Mouse (Mus musculus) neural tube, embryonic 12.5 days (tissue): ENCODE measurements around the gene Fgfr2. TPM values are rescaled to one million over a fixed set of nuclear protein-coding genes. Genes with fewer than 3 reads are reported as not detected.

Experiments used
- ATAC-seq: fragments of 200-750 bp; cut with Nextera tagmentation; 2 replicates; pipeline ENCODE4 v1.8.0; 2017; ENCODE audit warnings: low read depth, mild to moderate bottlenecking, moderate TSS enrichment, moderate library complexity; ENCODE audit not compliant: low FRiP score
- H3K27ac ChIP-seq: fragments of 300-500 bp; sonication (generic); 2 replicates; pipeline ENCODE4 v1.5.1; 2016
- H3K27me3 ChIP-seq: fragments of 300-500 bp; sonication (generic); replicated peaks from 2 replicates; pipeline ENCODE4 v1.6.1; 2016; ENCODE audit warnings: mild to moderate bottlenecking
- H3K36me3 ChIP-seq: fragments of 300-500 bp; sonication (generic); 2 replicates; pipeline ENCODE4 v1.6.1; 2016; ENCODE audit warnings: mild to moderate bottlenecking
- H3K4me1 ChIP-seq: fragments of 300-500 bp; sonication (generic); 2 replicates; pipeline ENCODE4 v1.6.1; 2016
- H3K4me2 ChIP-seq: fragments of 300-500 bp; sonication (generic); replicated peaks from 2 replicates; pipeline ENCODE4 v1.6.1; 2016; ENCODE audit warnings: mild to moderate bottlenecking
- H3K4me3 ChIP-seq: fragments of 300-500 bp; sonication (generic); 2 replicates; pipeline ENCODE4 v1.5.1; 2016
- H3K9ac ChIP-seq: fragments of 300-500 bp; sonication (generic); 2 replicates; pipeline ENCODE4 v1.6.1; 2016; ENCODE audit warnings: mild to moderate bottlenecking
- H3K9me3 ChIP-seq: fragments of 300-500 bp; sonication (generic); 2 replicates; pipeline ENCODE4 v1.6.1; 2016; ENCODE audit warnings: mild to moderate bottlenecking
- whole genome bisulfite sequencing: fragments of 180-500 bp; shearing (Covaris S2); methylation state at CpG from one replicate; pipeline ENCODE4 v1.1.7; 2016; 5-methylcytosine and 5-hydroxymethylcytosine counted together
- polyA plus RNA-seq: library from polyadenylated mRNA; unstranded; fragments of >200 nt; fragmentation: Nextera tagmentation; extraction: Ambion mirVana; gene quantifications from 2 replicates; pipeline ENCODE4 v1.2.1, GENCODE M21; 2016

Fgfr2 gene
- polyA plus RNA-seq, 1 experiment from 2014 or later: 65.0 TPM

- no peak overlapping the region for H3K27ac ChIP-seq
- no peaks in the 10 kb centered on the region for H3K9me3 ChIP-seq
- 82% methylated on average over 2 of the region's 2 CpGs for WGBS
- ATAC-seq: no peak
- no peaks in the 10 kb centered on the region for H3K4me1 ChIP-seq
- peaks cover 76% of the 10 kb centered on the region for H3K36me3 ChIP-seq
- no peaks in the 10 kb centered on the region for H3K27me3 ChIP-seq
- no peak overlapping the region for H3K9ac ChIP-seq
- H3K4me3 ChIP-seq: no peak overlapping the region
- no peak overlapping the region for H3K4me2 ChIP-seq
Measured at GRCm38 (mm10) chr7:132882343-132882742, 240.8 kb downstream of the Fgfr2 start.

GRCm38 (mm10) chr7:132880276-132880675 is 242.9 kb downstream of the Fgfr2 start:
- Histone ChIP-seq H3K4me2 (no peak overlapping the region), H3K9me3 (no peaks in the 10 kb centered on the region), H3K9ac (no peak overlapping the region), H3K27me3 (no peaks in the 10 kb centered on the region), H3K27ac (no peak overlapping the region), H3K4me1 (no peaks in the 10 kb centered on the region), H3K4me3 (no peak overlapping the region), H3K36me3 (peaks cover 92% of the 10 kb centered on the region)
- 90% methylated on average over 1 of the region's 1 CpGs for WGBS
- no peak for ATAC-seq

GRCm38 (mm10) chr7:132875391-132876086 is 247.6 kb downstream of the Fgfr2 start:
- Histone ChIP-seq H3K36me3 (peaks cover 86% of the 10 kb centered on the region), H3K9me3 (no peaks in the 10 kb centered on the region), H3K27ac (no peak overlapping the region), H3K4me3 (no peak overlapping the region), H3K9ac (no peak overlapping the region), H3K4me1 (no peaks in the 10 kb centered on the region), H3K27me3 (no peaks in the 10 kb centered on the region), H3K4me2 (no peak overlapping the region)
- ATAC-seq: no peak
- 88% methylated on average over 2 of the region's 2 CpGs for WGBS

- H3K4me3 ChIP-seq: no peak overlapping the region
- H3K27me3 ChIP-seq: no peaks in the 10 kb centered on the region
- H3K4me1 ChIP-seq: no peaks in the 10 kb centered on the region
- no peaks in the 10 kb centered on the region for H3K9me3 ChIP-seq
- H3K9ac ChIP-seq: no peak overlapping the region
- 88% methylated on average over 2 of the region's 2 CpGs for WGBS
- H3K4me2 ChIP-seq: no peak overlapping the region
- no peak overlapping the region for H3K27ac ChIP-seq
- peaks cover 76% of the 10 kb centered on the region for H3K36me3 ChIP-seq
- ATAC-seq: no peak
Measured at GRCm38 (mm10) chr7:132873043-132873442, 250.1 kb downstream of the Fgfr2 start.

DNA sequence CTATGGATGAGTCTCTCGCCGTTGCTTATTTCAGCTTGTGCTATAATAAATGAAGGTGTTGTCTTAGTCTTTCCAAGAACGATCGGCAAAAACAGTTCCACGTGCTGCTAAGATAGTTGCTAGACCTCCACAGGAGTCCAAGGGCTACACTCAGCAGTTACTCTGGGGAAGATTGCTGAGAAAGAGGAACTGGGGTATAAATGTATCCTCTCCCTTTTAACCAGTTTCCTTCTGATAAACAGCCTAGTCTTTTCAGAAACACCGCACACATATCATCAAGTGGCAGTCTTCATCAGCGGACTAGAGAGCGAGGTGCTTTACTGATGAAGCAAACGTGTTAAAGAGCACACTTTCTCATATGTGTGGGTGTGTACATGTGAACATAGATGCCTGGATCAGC is 256.8 kb downstream of the Fgfr2 start:
- ATAC-seq: no peak
- H3K9ac ChIP-seq: no peak overlapping the region
- no peak overlapping the region for H3K4me3 ChIP-seq
- H3K9me3 ChIP-seq: no peaks in the 10 kb centered on the region
- peaks cover 31% of the 10 kb centered on the region for H3K36me3 ChIP-seq
- H3K4me2 ChIP-seq: no peak overlapping the region
- H3K4me1 ChIP-seq: 0 out of 2 replicates have a peak, but pooled peaks cover 9% of the 10 kb centered on the region
- no peaks in the 10 kb centered on the region for H3K27me3 ChIP-seq
- no peak overlapping the region for H3K27ac ChIP-seq
- WGBS: 93% methylated on average over 9 of the region's 9 CpGs

GRCm38 (mm10) chr7:132859042-132859958 is 263.9 kb downstream of the Fgfr2 start, which contains the start of gene Abraxas2:
Gene Abraxas2 (plus strand): TSS chr7:132859225.
- Histone ChIP-seq H3K4me2 (peak within 1 kb of the TSS; percentile 70), H3K4me1 (peaks cover 9% of the 10 kb centered on the region), H3K9ac (peak within 1 kb of the TSS; percentile 78), H3K27me3 (no peaks in the 10 kb centered on the region), H3K27ac (no peak within 1 kb of the TSS), H3K9me3 (no peaks in the 10 kb centered on the region), H3K36me3 (no peaks in the 10 kb centered on the region), H3K4me3 (peak within 1 kb of the TSS; percentile 89)
- peak; percentile 87 for ATAC-seq
- WGBS: 1% methylated on average over 53 of the region's 53 CpGs

DNA sequence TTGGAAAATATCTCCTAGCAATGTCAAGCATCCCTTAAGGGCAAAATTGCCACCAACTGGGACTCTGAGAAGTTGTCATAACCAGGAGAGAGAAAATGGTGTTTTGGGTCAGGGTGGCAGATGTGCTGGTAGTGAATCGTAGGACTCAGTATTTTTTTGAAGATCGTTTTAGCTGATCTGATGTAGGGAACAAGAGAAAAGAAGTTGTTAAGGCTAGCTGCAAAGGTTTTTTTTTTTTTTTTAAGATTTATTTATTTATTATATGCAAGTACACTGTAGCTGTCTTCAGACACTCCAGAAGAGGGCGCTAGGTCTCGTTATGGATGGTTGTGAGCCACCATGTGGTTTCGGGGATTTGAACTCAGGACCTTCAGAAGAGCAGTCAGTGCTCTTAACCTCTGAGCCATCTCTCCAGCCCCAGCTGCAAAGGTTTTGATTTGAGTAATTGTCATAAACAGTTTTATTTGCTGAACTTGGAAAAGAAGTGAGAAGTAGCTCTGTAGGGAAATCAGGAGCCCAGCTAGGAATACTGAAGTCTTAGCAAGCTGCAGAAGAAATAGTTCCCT is 265.0 kb downstream of the Fgfr2 start:
- Histone ChIP-seq H3K36me3 (no peaks in the 10 kb centered on the region), H3K27ac (no peak overlapping the region), H3K4me3 (no peak overlapping the region), H3K27me3 (no peaks in the 10 kb centered on the region), H3K4me1 (peaks cover 9% of the 10 kb centered on the region), H3K4me2 (no peak overlapping the region), H3K9ac (no peak overlapping the region), H3K9me3 (no peaks in the 10 kb centered on the region)
- 72% methylated on average over 5 of the region's 5 CpGs for WGBS
- no peak for ATAC-seq

DNA sequence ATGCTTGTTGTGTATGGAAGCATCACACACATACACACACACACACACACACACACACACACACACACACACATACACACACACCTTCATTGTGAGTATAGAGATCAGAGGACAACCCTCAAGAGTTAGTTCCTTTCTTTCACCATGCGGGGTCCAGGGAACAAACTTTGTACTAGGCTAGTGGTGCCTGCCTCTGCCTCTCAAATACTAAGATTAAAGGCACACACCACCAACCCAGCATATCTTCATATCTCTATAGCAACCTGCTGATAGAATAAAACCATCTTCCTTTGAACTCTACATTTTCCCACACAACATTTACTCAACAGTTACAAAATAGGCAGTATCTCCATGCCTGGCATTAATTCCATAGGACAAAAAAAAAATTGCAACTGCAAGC is 267.1 kb downstream of the Fgfr2 start:
- no peak overlapping the region for H3K4me2 ChIP-seq
- WGBS: 88% methylated on average over 1 of the region's 1 CpGs
- no peak overlapping the region for H3K4me3 ChIP-seq
- ATAC-seq: no peak
- H3K9me3 ChIP-seq: no peaks in the 10 kb centered on the region
- H3K27ac ChIP-seq: no peak overlapping the region
- H3K36me3 ChIP-seq: no peaks in the 10 kb centered on the region
- H3K9ac ChIP-seq: no peak overlapping the region
- H3K4me1 ChIP-seq: peaks cover 12% of the 10 kb centered on the region
- no peaks in the 10 kb centered on the region for H3K27me3 ChIP-seq

DNA sequence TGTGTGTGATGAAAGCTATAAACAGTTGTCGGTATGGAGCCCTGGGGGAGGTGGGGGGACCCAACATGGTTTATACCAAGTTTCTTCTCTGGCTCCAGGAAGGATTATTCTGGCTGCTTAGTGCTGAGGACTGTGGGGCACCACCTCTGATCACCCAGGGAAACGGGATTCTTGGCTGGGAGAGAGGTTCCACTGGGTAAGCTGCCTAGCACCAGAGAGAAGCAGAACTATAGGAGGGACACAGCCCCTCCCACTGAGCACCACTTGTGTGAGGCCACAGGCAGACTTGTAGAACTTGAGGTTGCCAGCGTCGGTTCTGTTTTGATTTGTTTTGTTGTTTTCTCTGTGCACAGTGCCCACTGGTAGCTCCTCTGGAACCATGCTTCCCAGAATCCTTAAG is 269.2 kb downstream of the Fgfr2 start:
- no peak overlapping the region for H3K4me3 ChIP-seq
- H3K27ac ChIP-seq: no peak overlapping the region
- no peak overlapping the region for H3K9ac ChIP-seq
- 76% methylated on average over 4 of the region's 4 CpGs for WGBS
- no peaks in the 10 kb centered on the region for H3K9me3 ChIP-seq
- peaks cover 11% of the 10 kb centered on the region for H3K36me3 ChIP-seq
- no peak for ATAC-seq
- no peak overlapping the region for H3K4me2 ChIP-seq
- 0 out of 2 replicates have a peak, but pooled peaks cover 3% of the 10 kb centered on the region for H3K4me1 ChIP-seq
- no peaks in the 10 kb centered on the region for H3K27me3 ChIP-seq

- no peak for ATAC-seq
- 84% methylated on average over 6 of the region's 6 CpGs for WGBS
- Histone ChIP-seq H3K4me2 (no peak overlapping the region), H3K4me1 (0 out of 2 replicates have a peak, but pooled peaks cover 3% of the 10 kb centered on the region), H3K27me3 (no peaks in the 10 kb centered on the region), H3K4me3 (no peak overlapping the region), H3K27ac (no peak overlapping the region), H3K9ac (no peak overlapping the region), H3K9me3 (no peaks in the 10 kb centered on the region), H3K36me3 (peaks cover 17% of the 10 kb centered on the region)
Measured at GRCm38 (mm10) chr7:132853361-132853760, 269.8 kb downstream of the Fgfr2 start.

DNA sequence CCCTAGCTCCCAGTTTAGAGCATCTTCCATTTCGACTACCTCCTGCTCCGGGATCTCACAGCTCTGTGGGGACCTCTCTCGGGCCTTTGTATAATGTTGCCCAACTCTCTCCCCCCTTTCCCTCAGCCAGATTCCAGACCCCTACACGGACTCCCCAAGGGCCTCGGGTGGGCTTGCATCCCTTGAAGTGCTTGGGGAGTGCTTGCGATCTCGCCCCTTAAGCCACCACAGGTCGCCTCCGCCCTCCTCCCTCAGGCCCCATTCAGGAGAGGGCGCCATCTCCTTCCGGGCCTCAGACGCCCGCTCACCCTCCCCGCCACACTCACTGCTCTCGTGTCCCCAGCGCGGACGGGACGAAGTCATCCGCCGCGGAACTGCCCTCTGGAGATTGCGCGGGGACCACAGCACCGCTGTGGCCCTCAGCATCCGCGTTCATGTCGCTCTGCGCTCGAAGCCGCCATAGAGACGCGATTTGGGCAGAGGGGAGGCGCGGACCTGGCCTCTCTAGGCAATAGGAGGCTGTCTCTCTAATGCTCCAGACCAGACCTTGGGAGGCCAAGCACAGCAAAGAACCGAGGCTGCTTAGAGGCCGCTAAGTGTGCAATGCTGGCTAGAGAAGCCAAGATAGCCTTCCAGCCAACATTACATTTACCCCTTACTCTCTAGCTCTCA is 270.8 kb downstream of the Fgfr2 start, which contains the start of gene Eef1akmt2:
Gene Eef1akmt2 (minus strand): TSS at position 501 of the 672 bp plus-strand sequence.
- no peaks in the 10 kb centered on the region for H3K27me3 ChIP-seq
- H3K36me3 ChIP-seq: peaks cover 26% of the 10 kb centered on the region
- H3K4me3 ChIP-seq: peak within 1 kb of the TSS; percentile 66
- peak within 1 kb of the TSS; percentile 65 for H3K4me2 ChIP-seq
- H3K27ac ChIP-seq: peak within 1 kb of the TSS; percentile 93
- peak; percentile 94 for ATAC-seq
- H3K9ac ChIP-seq: peak within 1 kb of the TSS; percentile 87
- 0 out of 2 replicates have a peak, but pooled peaks cover 3% of the 10 kb centered on the region for H3K4me1 ChIP-seq
- WGBS: under 1% methylated on average over 37 of the region's 37 CpGs
- no peaks in the 10 kb centered on the region for H3K9me3 ChIP-seq
